Mouse (Mus musculus) kidney, postnatal 0 days (tissue): ENCODE results near the gene Sebox. TPM values are rescaled to one million over a fixed set of nuclear protein-coding genes. Genes with fewer than 3 reads are reported as not detected.

Experiments used
- ATAC-seq: fragments of 200-750 bp; cut with Nextera tagmentation; replicated peaks from 2 replicates; pipeline ENCODE4 v1.8.0; 2017; ENCODE audit warnings: low read depth, moderate number of reproducible peaks, moderate TSS enrichment, moderate library complexity; ENCODE audit not compliant: low FRiP score
- DNase-seq: peaks from one replicate; pipeline ENCODE4 v3.0.0-alpha.2; 2016; ENCODE audit warnings: low spot score
- H3K27ac ChIP-seq: fragments of 300-500 bp; sonication (generic); 2 replicates; pipeline ENCODE4 v1.5.1; 2014; ENCODE audit warnings: mild to moderate bottlenecking
- H3K27me3 ChIP-seq: fragments of 300-500 bp; sonication (generic); 2 replicates; pipeline ENCODE4 v1.6.1; 2014; ENCODE audit warnings: low read length, mixed read lengths; ENCODE audit not compliant: insufficient read depth
- H3K36me3 ChIP-seq: fragments of 300-500 bp; sonication (generic); 2 replicates; pipeline ENCODE4 v1.6.1; 2014; ENCODE audit warnings: low read length, mixed read lengths; ENCODE audit not compliant: insufficient read depth
- H3K4me1 ChIP-seq: fragments of 300-500 bp; sonication (generic); replicated peaks from 2 replicates; pipeline ENCODE4 v1.6.1; 2014; ENCODE audit warnings: antibody characterized with exemption, low read length, mixed read lengths; ENCODE audit not compliant: insufficient read depth
- H3K4me2 ChIP-seq: fragments of 300-500 bp; sonication (generic); 2 replicates; pipeline ENCODE4 v1.6.1; 2014; ENCODE audit warnings: mild to moderate bottlenecking, low read length, moderate library complexity, mixed read lengths
- H3K4me3 ChIP-seq: fragments of 300-500 bp; sonication (generic); replicated peaks from 2 replicates; pipeline ENCODE4 v1.5.1; 2014; ENCODE audit warnings: low read depth, low read length
- H3K9ac ChIP-seq: fragments of 300-500 bp; sonication (generic); 2 replicates; pipeline ENCODE4 v1.6.1; 2014; ENCODE audit warnings: low read depth, low read length
- H3K9me3 ChIP-seq: fragments of 300-500 bp; sonication (generic); replicated peaks from 2 replicates; pipeline ENCODE4 v1.6.1; 2016; ENCODE audit warnings: low read length, inconsistent platforms, mixed read lengths
- CTCF ChIP-seq: IDR thresholded peaks from 2 replicates; pipeline ENCODE4 v1.5.1; 2016; ENCODE audit warnings: antibody characterized with exemption, low read depth, mild to moderate bottlenecking, moderate library complexity
- WGBS: fragments of 180-500 bp; shearing (Covaris S2); extraction: QIAGEN DNeasy Blood & Tissue Kit; methylation state at CpG from one replicate; pipeline ENCODE4 v1.1.7; 2014; 5-methylcytosine and 5-hydroxymethylcytosine counted together
- polyA plus RNA-seq: library from polyadenylated mRNA; unstranded; fragments of >200 nt; fragmentation: Nextera tagmentation; extraction: Ambion mirVana; gene quantifications from 2 replicates; pipeline ENCODE4 v1.2.1, GENCODE M21; 2015

Gene Sebox
- polyA plus RNA-seq, 1 experiment from 2014 or later: not detected

DNA sequence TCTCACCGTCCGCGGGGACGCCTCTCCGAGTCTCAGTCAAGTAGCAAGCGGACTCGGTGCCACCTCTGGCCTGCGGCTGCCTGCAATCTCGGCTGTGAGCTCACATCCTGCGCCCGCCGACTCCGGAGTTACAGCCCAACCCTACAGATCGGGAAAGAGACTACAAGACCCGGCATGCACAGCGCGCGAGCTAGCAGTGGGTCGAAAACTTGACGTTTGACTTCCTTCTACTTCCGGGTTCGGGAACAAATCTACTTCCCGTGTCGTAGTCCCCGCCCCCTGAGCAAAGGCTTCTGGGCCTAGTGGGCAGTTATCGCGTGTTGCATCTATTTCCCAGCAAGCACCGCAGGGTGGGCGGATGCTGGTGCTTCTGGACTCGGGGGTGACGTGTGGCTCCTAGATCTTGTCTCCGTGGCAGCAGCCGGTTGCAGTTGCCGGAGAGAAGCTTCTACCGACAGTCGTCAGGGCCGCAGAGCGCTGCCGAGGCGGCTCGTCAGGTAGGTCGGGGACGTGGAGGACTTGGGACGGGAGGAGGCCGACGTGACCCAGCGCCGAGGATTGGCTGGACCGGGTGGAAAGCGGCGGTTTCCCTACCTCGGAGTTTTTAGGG lies 32.9 kb downstream of the Sebox start, which contains the start of the genes Tnfaip1 and Ift20:
Gene Tnfaip1 (minus strand): TSS at position 253 of the 610 bp plus-strand sequence.
Gene Ift20 (plus strand): TSS at position 282 of the 610 bp plus-strand sequence.
- ATAC-seq: peak; percentile 96
- H3K27me3 ChIP-seq: no peaks in the 10 kb centered on the region
- H3K4me2 ChIP-seq: peak within 1 kb of the TSS; percentile 68
- H3K4me3 ChIP-seq: peak within 1 kb of the TSS; percentile 68
- peak within 1 kb of the TSS; percentile 89 for H3K27ac ChIP-seq
- peak; percentile 100 for DNase-seq
- 0 out of 2 replicates have a peak, but pooled peaks have one; percentile 1 for TF ChIP-seq CTCF
- H3K9me3 ChIP-seq: no peaks in the 10 kb centered on the region
- H3K9ac ChIP-seq: peak within 1 kb of the TSS; percentile 84
- 0 out of 2 replicates have a peak, but pooled peaks cover 6% of the 10 kb centered on the region for H3K36me3 ChIP-seq
- peaks cover 15% of the 10 kb centered on the region for H3K4me1 ChIP-seq
- under 1% methylated on average over 52 of the region's 52 CpGs for WGBS

DNA sequence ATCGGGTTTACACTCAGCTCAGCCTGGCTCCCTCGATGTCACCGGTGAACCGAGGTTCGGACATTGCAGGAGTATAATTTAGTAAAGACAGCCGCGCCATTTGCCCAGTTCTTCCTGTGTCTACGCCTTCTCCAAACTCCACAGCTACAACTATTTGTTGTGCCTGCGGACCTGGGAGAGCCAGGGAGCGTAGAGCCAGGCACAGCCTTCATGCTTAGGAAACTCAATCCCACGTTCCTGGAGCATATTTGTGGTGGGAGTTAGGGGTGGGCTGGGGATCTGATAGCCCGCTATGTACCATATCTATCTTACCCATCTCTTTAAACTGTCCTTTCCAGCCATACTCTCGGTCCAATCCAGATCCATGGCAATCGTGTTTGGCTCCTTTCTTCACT lies 33.4 kb downstream of the Sebox start:
- H3K4me3 ChIP-seq: peak overlapping the region; percentile 68
- H3K9ac ChIP-seq: peak overlapping the region; percentile 84
- 0% methylated on average over 14 of the region's 14 CpGs for WGBS
- peak overlapping the region; percentile 84 for H3K27ac ChIP-seq
- H3K36me3 ChIP-seq: 0 out of 2 replicates have a peak, but pooled peaks cover 6% of the 10 kb centered on the region
- H3K4me1 ChIP-seq: peaks cover 15% of the 10 kb centered on the region
- no peaks in the 10 kb centered on the region for H3K27me3 ChIP-seq
- no peak for TF ChIP-seq CTCF
- peak; percentile 0; the same call in 1 of the 2 replicates for ATAC-seq
- H3K4me2 ChIP-seq: peak overlapping the region; percentile 64
- peak; percentile 51 for DNase-seq
- no peaks in the 10 kb centered on the region for H3K9me3 ChIP-seq

DNA sequence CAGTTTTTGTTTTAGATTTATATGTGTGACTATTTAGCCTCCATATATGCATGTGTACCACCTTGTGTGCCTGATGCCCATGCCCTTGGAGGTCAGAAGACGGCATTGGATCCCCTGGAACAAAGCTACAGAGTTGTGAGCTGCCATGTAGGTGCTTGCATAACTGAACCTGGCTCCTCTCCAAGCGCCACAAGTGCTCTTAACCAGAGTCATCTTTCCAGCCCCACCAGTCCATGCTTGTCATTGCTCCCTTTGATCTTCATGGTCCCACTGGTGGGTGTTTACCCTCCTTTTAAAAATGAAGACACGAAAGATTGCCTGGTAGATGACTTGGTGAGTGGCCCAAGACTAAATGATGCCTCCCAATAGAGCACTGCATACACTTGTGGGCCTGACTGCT lies 37.1 kb downstream of the Sebox start:
- Histone ChIP-seq H3K4me2 (no peak overlapping the region), H3K9ac (no peak overlapping the region), H3K27me3 (no peaks in the 10 kb centered on the region), H3K4me3 (no peak overlapping the region), H3K36me3 (peaks cover 15% of the 10 kb centered on the region; the same call in 1 of the 2 replicates), H3K4me1 (peaks cover 8% of the 10 kb centered on the region), H3K9me3 (no peaks in the 10 kb centered on the region), H3K27ac (no peak overlapping the region)
- no peak for ATAC-seq
- TF ChIP-seq CTCF: no peak
- DNase-seq: no peak
- WGBS: 80% methylated on average over 3 of the region's 3 CpGs

DNA sequence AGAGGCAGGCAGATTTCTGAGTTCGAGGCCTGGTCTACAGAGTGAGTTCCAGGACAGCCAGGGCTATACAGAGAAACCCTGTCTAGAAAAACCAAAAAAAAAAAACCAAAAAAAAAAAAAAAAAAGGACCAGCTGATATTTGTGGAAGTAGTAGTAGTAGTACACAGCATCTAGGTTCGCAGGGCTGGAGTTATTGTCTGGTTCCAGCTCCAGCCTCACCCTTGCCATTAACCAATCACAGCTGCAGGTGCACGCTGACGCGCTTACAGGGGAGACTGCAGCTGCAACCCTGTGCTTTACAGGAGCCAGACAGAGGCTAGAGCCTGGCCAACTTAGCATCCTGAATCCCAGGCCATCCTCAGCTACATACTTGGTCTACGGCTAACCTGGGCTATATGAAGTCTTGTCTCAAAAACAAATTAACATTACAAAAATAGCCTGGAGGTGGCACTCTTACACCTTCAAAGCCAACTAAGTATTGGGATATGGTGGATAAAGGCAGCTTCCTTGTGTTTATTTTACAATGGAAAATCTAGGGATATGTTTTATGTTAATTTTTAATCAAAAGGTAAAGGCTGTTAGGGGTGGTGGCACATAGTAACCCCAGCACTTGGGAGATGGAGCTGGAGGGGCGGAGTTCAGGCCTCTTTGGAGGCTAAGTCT lies 41.3 kb downstream of the Sebox start:
- H3K4me2 ChIP-seq: no peak overlapping the region
- no peak overlapping the region for H3K4me3 ChIP-seq
- H3K36me3 ChIP-seq: peaks cover 15% of the 10 kb centered on the region; the same call in 1 of the 2 replicates
- H3K27me3 ChIP-seq: no peaks in the 10 kb centered on the region
- H3K9me3 ChIP-seq: no peaks in the 10 kb centered on the region
- ATAC-seq: no peak
- DNase-seq: no peak
- H3K4me1 ChIP-seq: peaks cover 7% of the 10 kb centered on the region; the same call in 1 of the 2 replicates
- 95% methylated on average over 7 of the region's 7 CpGs for WGBS
- TF ChIP-seq CTCF: peak; percentile 42; the same call in 1 of the 2 replicates
- no peak overlapping the region for H3K27ac ChIP-seq
- no peak overlapping the region for H3K9ac ChIP-seq

DNA sequence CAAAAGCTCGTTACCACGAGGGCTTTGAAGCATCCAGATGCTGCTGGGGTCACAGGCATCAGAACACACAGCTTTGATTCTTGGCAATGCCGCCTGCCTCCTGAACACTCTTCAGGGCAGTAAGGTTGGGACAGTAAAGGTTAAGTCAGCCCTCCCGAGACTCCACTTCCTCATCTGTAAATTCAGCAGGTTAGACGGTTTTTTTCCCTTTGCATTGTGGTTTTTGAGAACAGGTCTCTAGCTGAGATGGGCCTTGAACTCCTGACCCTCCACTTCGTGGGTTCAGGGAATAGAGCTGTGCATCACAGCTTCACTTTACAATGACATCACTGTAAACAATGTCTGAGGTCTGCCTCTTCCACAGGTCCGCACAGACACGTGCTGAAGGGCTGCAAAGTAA lies 41.9 kb downstream of the Sebox start:
- no peak overlapping the region for H3K27ac ChIP-seq
- no peak for DNase-seq
- H3K4me2 ChIP-seq: no peak overlapping the region
- no peak overlapping the region for H3K9ac ChIP-seq
- no peak overlapping the region for H3K4me3 ChIP-seq
- ATAC-seq: no peak
- no peak for TF ChIP-seq CTCF
- H3K4me1 ChIP-seq: peaks cover 9% of the 10 kb centered on the region; the same call in 1 of the 2 replicates
- 66% methylated on average over 8 of the region's 8 CpGs for WGBS
- no peaks in the 10 kb centered on the region for H3K9me3 ChIP-seq
- no peaks in the 10 kb centered on the region for H3K27me3 ChIP-seq
- peaks cover 15% of the 10 kb centered on the region; the same call in 1 of the 2 replicates for H3K36me3 ChIP-seq

DNA sequence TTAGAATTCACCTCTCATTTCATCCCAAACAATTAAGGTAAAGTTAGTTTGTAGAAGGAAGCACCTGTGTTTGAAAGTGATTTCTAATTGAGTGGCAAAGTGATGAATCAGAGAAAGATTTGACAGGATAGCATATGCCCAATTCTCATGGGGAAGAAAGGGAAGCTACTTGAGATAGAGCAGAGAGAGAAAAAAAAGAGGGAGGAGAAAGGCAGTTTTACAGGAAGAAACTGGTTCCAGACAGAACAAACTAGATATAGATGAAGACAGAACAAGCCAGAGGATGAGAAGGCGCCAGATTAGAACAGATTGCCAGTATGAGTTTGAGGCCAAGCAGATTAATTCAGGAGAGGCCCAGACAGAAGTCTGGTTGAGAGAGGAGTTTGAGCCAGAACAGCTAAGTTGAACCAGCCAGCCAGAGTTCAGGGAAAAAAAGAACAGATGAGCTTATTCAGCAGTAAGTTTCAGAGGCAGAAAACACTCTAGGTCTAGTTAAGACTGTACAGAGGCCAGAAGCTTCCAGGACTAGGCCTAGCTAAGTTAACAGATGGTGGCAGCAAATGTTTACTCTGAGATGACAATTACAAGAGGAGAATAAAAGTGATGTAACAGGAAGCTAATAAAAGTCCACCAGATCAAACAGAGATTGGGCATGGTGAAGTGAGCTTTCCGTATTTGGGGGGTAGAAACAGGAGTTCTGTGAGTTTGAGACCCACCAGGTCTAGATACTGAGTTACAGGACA lies 44.6 kb downstream of the Sebox start:
- H3K9ac ChIP-seq: no peak overlapping the region
- no peaks in the 10 kb centered on the region for H3K9me3 ChIP-seq
- H3K4me1 ChIP-seq: peaks cover 9% of the 10 kb centered on the region; the same call in 1 of the 2 replicates
- ATAC-seq: no peak
- no peak for DNase-seq
- H3K4me2 ChIP-seq: no peak overlapping the region
- no peaks in the 10 kb centered on the region for H3K27me3 ChIP-seq
- TF ChIP-seq CTCF: no peak
- peaks cover 6% of the 10 kb centered on the region; the same call in 1 of the 2 replicates for H3K36me3 ChIP-seq
- 83% methylated on average over 2 of the region's 2 CpGs for WGBS
- no peak overlapping the region for H3K27ac ChIP-seq
- H3K4me3 ChIP-seq: no peak overlapping the region
